Mouse (Mus musculus) kidney, adult 18-20 months (tissue): ENCODE data around the gene Ccdc73.

Source experiments
- DNase-seq: peaks from one replicate; pipeline ENCODE4 v3.0.0; 2021

Ccdc73 gene

DNA sequence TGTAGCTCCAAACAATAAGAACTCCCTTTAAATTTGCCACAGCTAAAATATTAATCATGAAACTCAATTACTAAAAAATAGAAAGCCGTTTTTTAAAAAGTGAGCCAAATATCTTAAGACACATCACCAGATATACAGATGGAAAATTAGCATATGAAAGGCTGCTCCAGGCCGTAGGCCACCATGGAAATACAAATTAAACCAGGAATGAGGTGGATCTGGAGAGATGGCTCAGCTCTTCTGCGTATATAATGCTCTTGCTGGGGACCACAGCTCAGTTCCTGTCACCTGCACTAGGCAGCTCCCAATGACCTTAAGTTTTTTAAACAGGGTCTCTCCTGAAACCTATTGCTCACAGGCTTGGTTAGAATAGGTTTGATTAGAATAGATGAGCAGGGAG is 166.5 kb downstream of the Ccdc73 start:
- no peak for DNase-seq

DNA sequence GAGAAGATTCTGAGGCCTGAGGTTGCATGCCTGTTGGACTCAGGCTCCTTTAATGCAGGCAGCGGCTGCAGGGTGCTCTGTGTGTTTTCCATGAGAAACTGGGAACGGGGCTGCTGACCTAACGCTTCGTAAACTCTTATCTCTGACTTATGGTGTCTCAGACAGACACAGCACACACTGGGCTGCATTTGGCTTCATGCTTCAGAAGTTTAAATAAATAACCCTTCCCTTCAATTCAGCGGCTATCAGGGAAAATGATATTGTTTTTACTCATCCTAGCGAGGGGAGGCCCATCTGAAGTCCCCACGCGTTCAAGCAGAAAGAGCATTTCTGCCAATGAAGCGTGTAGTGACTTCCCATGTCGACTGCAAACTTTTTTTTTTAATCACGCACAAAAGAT is 168.4 kb downstream of the Ccdc73 start:
- DNase-seq = no peak

DNA sequence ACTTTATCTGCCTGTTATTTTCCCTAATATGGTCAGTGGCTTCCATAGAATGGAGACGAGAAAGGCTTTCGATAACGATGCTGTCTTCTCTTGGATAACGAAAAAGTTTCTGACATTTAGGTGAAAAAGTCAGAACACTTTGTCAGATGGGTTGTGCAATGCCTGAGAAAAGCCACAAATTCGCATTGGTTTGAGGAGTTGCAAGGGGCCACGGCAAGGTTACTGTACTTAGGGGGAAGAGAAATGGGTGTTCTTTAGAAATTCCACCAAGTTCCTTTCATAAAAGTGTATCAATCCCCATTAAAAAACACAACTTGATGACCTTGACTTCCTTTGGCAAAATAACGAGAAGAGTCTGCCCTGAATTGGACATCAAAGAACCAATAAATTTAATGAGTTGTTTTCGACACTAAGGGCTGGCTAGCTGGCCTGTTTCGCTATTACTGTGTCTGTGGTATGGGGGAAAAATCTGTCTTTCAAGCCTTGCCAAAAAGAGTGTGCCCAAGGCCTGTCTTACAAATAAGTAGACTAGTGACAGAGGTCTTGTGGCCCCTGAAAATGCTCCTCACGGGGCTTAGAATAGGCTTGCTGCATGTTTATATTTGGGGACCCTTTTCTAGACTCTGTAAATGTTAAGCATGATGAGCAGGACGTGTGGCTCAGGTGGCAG is 168.9 kb downstream of the Ccdc73 start:
- DNase-seq = no peak

DNA sequence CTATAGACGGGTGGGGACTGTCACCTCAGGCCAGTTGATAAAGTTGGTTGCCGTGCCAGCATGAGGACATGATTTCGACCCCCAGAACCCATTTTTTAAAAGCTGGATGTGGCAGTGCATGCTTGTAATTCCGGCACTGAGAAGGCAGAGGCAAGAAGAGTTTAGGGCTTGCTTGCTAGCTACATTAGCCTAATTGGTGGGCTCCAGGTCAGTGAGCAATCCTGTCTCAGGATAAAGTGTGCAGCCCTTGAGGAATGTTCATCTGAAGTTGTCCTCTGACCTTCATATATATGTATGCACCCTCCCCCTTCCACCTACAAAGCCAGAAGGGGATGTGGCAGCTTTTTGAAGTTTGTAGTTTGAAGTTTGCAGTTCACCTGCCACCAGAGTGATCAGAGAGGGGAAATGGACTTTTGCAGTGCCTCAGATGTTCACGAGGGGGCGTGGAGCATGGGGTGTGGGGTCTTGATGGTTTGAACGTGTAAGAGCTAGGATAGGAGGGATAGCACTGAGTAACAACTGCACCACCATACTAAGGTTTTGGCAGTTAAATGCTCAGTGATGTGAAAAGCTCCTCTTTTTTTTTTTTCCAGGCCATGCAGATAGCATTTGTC is 170.5 kb downstream of the Ccdc73 start:
- no peak for DNase-seq

DNA sequence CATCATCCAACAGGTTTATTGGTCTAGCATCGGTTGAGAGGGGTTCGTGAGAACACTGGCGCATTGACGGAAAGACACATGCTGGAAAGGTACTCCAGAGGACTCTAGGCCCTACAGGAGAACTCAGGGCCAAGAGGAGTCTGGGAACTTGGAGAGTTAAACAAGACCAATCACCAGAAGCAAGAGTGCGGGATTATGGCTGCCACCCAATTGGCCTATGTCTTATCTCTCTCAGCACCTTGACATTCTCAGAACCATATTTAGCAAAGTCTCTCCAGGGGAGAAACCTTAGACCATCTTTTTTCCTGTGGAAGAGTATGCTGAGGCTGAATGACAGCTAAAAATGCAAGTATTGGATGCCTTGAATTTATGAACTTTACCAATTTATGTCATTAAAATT is 171.3 kb downstream of the Ccdc73 start:
- no peak for DNase-seq

DNA sequence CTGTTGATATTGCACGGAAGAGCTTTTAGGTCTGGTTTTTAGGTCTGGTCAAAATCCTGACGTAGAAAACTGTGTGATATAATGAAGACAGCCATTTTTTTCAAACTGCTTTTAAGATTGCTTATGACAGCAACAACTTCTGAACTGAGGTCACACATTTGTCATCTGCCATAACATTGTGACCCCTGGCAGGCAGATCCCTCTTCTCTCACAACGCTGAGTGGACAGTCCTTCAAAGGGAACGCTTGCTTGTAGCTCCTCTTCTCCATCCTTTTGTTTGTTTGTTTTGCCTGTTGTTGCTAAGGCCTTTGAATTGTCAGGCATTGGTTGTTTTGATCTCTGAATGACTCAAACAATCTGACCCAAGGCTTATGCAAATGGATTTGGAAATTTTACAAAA is 173.3 kb downstream of the Ccdc73 start:
- no peak for DNase-seq

DNA sequence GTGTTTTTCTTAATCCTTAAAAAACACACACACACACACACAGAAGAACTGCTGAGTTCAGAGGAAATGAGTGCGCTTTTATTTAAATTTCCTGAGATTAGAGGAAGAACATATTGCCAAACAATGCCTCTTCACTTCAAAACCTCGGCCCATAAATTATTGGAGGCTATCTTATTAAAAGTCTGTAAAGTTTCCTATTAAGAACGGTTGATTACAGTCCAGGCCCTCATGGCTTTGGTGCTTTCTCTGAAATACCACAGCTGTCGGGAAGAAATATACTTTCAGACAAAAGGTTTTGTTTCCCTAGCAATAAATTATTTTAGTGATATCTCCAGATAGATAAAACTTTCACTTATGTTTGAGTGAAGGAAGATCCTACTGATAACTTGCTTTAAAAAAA is 175.5 kb downstream of the Ccdc73 start:
- DNase-seq = no peak

DNA sequence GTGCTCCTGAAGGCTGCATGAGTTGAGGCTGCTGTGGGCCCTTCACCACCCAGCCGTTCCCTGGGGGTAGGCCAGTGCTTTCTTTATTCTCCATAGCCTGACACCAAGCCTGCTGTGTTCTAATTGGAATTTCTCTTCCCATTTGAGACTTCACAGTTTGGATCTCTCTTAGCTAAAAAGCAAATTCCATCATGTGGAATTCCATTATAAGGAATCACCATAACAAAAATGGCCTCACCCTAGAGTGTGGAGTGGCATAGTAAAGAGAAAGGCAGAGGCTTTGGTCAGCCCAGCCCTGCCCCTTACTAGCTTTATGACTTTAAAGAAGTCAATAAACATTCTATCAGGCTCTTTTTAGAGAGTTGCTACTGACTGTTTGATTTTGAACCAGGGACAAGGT is 180.7 kb downstream of the Ccdc73 start:
- DNase-seq = no peak

DNA sequence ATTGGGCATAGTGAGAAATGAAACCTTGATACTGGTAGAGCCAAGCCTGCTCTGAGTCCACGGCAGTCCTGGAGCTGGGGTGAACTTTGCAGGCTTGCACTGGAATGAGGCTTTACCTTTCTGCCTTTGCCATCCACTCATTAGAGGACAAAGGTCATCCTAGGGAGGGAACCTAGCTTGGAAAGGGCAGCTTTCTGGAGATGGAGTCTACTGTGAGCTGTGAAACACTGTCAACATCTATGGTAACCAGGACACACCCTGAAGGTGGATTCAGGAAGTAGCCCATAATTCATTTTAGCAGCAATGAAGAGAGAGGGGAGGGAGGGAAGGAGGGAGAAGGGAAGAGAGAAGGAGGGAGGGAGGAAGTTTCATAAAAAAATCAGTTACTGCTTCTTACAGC is 187.9 kb downstream of the Ccdc73 start:
- no peak for DNase-seq

DNA sequence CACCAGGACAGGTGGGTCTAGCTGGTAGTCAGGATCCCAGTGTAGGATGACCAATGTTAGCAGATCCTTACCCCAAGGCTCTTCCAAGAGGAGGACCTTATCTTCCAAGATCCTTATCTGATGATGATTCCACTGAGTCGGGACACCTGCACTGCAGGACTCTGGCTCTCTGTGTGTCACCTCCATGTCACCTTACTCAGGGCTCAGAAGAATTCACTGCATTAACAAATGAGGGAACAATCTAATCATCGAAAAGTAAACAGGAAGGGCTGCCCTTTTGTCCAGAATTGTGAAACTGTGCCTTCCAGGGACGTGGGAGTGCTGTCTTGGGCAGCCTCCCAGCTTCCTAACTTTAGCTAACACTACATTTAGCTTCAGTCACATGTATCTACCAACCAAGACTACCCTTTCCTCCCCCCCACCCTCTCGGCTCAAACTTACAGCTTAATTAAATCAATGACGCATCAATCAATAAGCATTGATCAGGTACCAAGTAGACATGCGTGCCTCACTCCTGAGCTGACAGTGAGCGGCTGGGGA is 191.0 kb downstream of the Ccdc73 start:
- no peak for DNase-seq

DNA sequence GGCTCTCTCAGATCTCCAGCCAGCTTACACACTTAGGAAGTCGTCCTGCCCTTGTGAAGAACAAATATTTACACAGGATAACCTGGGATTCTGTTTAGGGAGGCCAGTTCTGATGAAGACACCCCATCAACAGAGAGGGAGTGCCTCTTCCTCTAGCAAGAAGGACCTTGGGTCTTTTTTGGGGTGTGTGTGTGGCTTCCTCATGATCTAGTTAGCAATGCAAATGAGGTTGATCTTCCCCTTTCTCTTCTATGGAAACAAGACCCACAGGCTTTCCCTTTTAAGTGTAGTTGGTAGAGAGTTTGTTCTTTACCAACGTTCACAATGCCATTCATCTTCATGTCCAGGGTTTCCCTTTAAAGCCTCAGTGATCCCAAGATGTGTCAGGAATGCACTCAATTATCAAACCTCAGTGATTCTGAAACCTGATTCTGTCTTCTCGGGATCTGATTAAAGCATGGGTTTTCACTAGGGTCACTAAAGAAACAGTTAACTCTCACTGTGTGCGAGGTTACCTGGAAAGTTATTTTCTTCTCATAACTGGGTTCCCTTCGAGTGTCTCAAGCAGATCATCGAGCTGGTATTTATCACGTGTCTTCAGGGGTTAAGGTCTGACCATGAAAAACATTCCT is 195.3 kb downstream of the Ccdc73 start:
- no peak for DNase-seq
